Mouse (Mus musculus): Measurements from ENCODE around the gene Gpx4. TPM values are rescaled to one million over a fixed set of nuclear protein-coding genes. Genes with fewer than 3 reads are reported as not detected.

Gpx4 gene
- polyA plus RNA-seq, 1 experiment, result 1,603 TPM

GRCm38 (mm10) chr10:80074813-80075601 lies 28.0 kb downstream of the Gpx4 start:
- no peak for TF ChIP-seq GATA1 (IDR thresholded peaks at IDR 0.05; ENCODE audit: low read length)

GRCm38 (mm10) chr10:80075924-80076323 lies 29.0 kb downstream of the Gpx4 start:
- TF ChIP-seq GATA1 (IDR thresholded peaks at IDR 0.05; ENCODE audit: low read length), result no peak

GRCm38 (mm10) chr10:80076386-80076785 lies 29.4 kb downstream of the Gpx4 start:
- no peak for TF ChIP-seq GATA1 (IDR thresholded peaks at IDR 0.05; ENCODE audit: low read length)

GRCm38 (mm10) chr10:80077312-80077711 lies 30.3 kb downstream of the Gpx4 start:
- no peak for TF ChIP-seq GATA1 (IDR thresholded peaks at IDR 0.05; ENCODE audit: low read length)

DNA sequence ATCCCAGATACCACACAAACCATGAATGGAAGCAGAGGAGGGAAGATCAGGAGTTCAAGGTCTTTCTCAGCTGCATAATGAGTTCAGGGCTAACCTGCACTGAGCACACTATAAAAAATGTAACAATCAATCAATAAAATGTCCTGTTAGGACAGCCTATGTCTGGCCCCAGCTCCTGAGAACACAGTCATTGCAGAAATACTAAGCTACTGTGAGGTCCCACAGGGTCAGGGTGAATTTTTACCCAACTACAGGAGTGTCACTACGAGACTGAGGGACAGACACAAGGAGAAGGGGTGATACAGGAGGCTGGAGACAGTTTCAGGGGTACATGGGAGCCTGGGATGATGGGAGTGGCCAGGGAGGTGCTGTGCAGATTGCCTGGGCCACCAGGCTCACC lies 31.4 kb downstream of the Gpx4 start:
- no peak for TF ChIP-seq GATA1 (IDR thresholded peaks at IDR 0.05; ENCODE audit: low read length)

DNA sequence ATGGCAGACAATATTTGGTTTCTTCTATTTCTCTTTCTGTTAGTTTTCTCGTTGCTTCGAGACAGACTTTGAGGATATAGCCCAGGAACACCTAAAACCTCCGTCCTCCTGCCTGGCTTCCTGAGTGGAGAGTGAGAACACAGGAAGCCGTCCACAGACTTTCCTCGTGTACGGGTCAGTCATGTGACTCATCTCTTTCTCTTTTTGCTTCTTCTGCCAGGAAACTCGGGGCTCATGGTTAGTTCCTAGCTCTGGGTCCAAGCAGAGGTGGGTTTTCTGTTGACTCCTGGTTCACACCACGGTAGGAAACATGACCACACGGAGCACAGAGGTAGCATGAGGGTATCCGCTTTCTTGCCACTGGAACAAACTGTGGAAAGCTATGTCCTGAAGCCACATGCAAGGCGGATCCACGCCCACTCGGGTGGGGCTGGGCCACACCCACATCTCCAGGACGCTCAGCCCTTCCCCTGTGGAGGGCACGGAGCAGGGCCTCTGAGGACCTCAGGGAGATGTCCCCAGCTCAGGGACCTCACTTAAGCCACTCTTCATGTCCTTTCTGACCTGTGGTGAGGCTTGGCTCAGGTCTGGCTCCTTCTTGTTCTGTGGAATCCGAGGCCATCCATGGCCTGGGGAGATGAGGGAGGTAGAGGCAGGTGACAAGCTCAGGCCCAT lies 33.6 kb downstream of the Gpx4 start:
- no peak for TF ChIP-seq GATA1 (IDR thresholded peaks at IDR 0.05; ENCODE audit: low read length)

DNA sequence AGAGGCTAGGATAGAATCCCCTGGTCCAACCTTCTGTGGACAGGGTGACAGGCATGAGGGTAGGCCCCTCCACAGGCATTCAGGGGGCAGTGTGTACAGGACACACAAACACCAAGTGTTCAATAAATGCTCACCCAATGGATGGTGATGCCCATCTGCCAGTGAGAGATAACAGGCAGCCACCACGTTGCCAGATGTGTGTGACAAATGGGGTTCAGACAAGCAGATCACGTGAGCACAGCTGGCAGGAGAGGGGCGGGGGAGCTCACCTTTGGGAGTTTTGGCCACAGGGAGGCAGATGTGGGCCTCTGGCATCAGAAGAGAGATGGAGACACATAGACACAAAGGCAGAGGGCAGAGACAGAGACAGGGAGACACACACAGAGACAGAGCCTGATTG lies 34.1 kb downstream of the Gpx4 start:
- TF ChIP-seq GATA1 (IDR thresholded peaks at IDR 0.05; ENCODE audit: low read length), result no peak

DNA sequence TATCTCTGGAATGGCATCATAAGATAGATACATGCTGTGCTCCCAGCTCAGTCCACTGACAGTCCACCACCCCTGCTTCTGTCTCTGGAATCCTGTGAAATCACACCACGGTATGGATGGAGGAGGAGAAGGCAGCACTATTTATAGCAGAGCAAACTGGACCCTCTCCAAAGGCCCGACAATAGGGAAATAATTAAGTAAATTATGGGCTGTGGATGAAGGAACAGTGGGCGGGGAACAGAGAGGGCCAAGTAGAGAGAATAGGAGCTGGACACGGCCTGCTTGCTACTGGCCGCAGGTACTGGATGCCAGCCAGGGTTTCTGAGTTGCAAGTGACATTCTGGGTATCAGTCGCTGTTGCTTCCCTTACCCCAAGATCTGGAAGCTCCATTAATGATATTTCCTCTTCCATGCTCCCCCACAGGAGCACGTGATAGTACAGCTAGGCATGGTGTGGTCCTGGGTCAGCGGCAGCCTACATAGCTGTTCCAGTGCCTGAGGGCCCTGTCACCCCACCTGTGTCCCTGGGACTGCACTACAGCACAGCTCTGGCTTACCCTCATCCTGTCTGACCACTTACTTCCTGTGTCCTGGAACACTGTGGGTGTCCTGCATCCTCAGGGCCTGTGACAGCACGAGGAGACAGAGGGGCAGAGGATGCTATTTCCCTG lies 38.0 kb downstream of the Gpx4 start:
- no peak for TF ChIP-seq GATA1 (IDR thresholded peaks at IDR 0.05; ENCODE audit: low read length)

DNA sequence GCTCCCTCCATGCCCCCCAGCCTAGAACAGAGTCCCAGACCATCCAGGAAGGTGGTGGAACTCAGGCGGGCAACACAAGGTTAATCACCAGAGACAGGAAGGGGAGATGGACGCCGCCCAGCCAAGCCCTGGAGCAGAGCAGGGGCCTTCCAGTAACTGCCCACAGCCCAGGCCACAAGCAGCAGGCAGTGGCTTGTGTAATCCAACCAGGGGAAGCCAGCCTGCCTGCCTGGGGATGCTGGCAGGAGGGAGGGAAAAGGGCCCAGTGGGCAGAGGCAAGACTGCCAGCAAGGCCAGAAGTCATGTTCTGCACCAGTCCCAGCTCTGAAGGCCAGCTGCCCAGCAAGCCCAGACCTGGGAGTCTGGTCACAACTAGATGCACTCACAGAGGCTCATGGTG lies 39.9 kb downstream of the Gpx4 start:
- TF ChIP-seq GATA1 (IDR thresholded peaks at IDR 0.05; ENCODE audit: low read length), result no peak

DNA sequence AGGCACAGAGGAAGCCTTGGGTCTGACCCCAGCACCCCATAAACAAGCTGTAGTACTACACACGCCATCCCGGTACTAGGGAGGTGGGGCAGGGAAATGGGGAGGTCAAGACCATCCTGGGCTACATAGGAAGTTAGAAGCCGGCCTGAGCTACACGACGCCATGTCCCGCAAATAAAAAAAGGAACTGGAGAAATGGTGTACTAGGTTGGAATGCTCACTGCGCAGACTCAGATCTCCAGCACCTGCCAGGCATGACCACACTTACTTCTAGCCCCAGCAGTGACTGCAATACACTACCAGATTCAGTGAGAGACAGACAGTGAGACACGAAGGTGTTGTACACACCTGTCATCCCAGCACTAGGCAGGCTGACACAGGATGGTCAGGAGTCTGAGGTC lies 40.5 kb downstream of the Gpx4 start:
- TF ChIP-seq GATA1 (IDR thresholded peaks at IDR 0.05; ENCODE audit: low read length), result no peak

GRCm38 (mm10) chr10:80089146-80089545 lies 42.2 kb downstream of the Gpx4 start:
- no peak for TF ChIP-seq GATA1 (IDR thresholded peaks at IDR 0.05; ENCODE audit: low read length)

GRCm38 (mm10) chr10:80091527-80091926 lies 44.6 kb downstream of the Gpx4 start:
- TF ChIP-seq GATA1 (IDR thresholded peaks at IDR 0.05; ENCODE audit: low read length), result no peak

DNA sequence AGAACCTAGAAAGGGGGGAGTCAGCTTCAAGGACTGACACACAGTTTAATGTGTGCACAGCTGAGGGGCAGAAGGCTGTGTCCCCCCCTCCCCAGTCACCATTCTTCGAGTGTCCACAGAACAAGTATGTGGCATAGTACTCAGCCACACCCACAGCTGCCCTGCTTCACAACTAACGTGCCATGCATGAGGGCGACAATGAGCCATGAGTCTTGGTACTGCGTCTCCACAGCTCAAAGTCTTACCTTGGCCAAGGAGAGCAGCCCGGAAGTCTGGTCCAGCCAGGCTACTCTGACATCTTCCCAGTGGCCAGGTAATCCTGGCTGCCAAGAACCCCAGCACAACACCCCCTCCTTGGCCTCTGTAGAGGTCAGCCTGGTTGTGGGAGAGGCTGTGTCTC lies 45.7 kb downstream of the Gpx4 start:
- TF ChIP-seq GATA1 (IDR thresholded peaks at IDR 0.05; ENCODE audit: low read length), result no peak

DNA sequence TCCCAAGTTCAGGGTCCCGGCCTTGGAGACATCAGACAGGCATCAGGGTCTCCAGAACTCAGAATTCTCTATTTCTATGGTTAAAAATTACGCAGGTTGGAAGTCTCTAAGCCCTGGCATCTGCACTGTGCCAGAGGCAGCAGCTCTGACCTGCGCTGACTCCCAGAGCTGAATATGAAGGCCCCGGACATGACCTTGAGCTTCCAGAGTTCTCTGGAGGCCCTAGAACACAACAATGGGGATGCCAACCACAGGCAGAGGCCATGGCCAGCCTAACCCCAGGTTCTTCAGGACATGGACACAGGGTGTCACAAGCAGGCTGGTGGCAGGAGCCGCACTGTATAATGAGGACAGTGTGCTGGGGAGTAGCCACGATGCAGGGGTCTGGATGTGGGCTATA lies 47.1 kb downstream of the Gpx4 start:
- TF ChIP-seq GATA1 (IDR thresholded peaks at IDR 0.05; ENCODE audit: low read length), result no peak

- TF ChIP-seq GATA1 (IDR thresholded peaks at IDR 0.05; ENCODE audit: low read length), result no peak
Measured at GRCm38 (mm10) chr10:80094684-80095083, 47.7 kb downstream of the Gpx4 start.

- no peak for TF ChIP-seq GATA1 (IDR thresholded peaks at IDR 0.05; ENCODE audit: low read length)
Measured at GRCm38 (mm10) chr10:80095547-80095946, 48.6 kb downstream of the Gpx4 start.

Data from G1E-ER4 (cell line).